Mouse (Mus musculus): Measurements from ENCODE around the gene Rbsn. TPM values are rescaled to one million over a fixed set of nuclear protein-coding genes. Genes with fewer than 3 reads are reported as not detected.
A peak's percentile ranks its signal among the peaks of the same experiment; 100 is the strongest.

Rbsn gene
- polyA plus RNA-seq, 1 experiment from 2014 or later = 23.8 TPM

GRCm38 (mm10) chr6:92235036-92235435 lies 20.3 kb upstream of the Rbsn start:
- Histone ChIP-seq H3K36me3 (ENCODE audit: control insufficient read depth, insufficient read depth, low read length) (no peaks in the 10 kb centered on the region), H3K9ac (ENCODE audit: low read length) (no peak overlapping the region), H3K4me2 (ENCODE audit: low read depth, low read length) (no peak overlapping the region), H3K4me1 (ENCODE audit: control insufficient read depth, insufficient read depth, low read length) (no peaks in the 10 kb centered on the region), H3K9me3 (replicated peaks; ENCODE audit: control insufficient read depth, low read length) (no peaks in the 10 kb centered on the region), H3K27ac (ENCODE audit: low read length) (no peak overlapping the region), H3K27me3 (ENCODE audit: control insufficient read depth, insufficient read depth, low read length) (no peaks in the 10 kb centered on the region), H3K4me3 (replicated peaks; ENCODE audit: low read length) (no peak overlapping the region)
- no peak for ATAC-seq (ENCODE audit: insufficient read depth, low FRiP score)
- 66% methylated on average over 12 of the region's 12 CpGs for WGBS

- no peak for ATAC-seq (ENCODE audit: insufficient read depth, low FRiP score)
- WGBS = 58% methylated on average over 4 of the region's 4 CpGs
- no peaks in the 10 kb centered on the region for H3K36me3 ChIP-seq (ENCODE audit: control insufficient read depth, insufficient read depth, low read length)
- H3K9me3 ChIP-seq (replicated peaks; ENCODE audit: control insufficient read depth, low read length) = no peaks in the 10 kb centered on the region
- H3K4me3 ChIP-seq (replicated peaks; ENCODE audit: low read length) = no peak overlapping the region
- H3K27me3 ChIP-seq (ENCODE audit: control insufficient read depth, insufficient read depth, low read length) = no peaks in the 10 kb centered on the region
- H3K9ac ChIP-seq (ENCODE audit: low read length) = no peak overlapping the region
- no peak overlapping the region for H3K4me2 ChIP-seq (ENCODE audit: low read depth, low read length)
- H3K4me1 ChIP-seq (ENCODE audit: control insufficient read depth, insufficient read depth, low read length) = no peaks in the 10 kb centered on the region
- H3K27ac ChIP-seq (ENCODE audit: low read length) = no peak overlapping the region
These were observed 17.0 kb upstream of the Rbsn start for GRCm38 (mm10) chr6:92231762-92232161.

DNA sequence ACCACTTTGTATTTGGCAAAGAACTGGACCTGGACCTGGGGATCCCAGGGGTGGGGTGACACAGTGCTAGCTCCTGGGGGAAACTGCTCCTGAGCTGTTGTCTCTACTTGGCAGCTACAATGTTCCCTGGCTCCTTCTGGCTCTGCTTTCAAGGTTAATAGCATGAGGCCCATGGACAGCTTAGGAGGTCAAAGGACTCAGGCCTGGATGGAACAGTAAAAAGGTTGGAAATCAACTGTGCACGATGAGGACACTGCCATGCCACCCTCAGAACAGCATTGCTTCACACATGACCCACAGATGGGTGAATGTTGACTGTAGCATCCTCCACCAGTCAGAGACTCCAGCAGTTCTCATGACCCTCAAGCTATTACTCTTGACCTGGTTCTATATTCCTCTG lies 16.6 kb upstream of the Rbsn start:
- Histone ChIP-seq H3K4me2 (ENCODE audit: low read depth, low read length) (no peak overlapping the region), H3K4me1 (ENCODE audit: control insufficient read depth, insufficient read depth, low read length) (no peaks in the 10 kb centered on the region), H3K9me3 (replicated peaks; ENCODE audit: control insufficient read depth, low read length) (no peaks in the 10 kb centered on the region), H3K9ac (ENCODE audit: low read length) (no peak overlapping the region), H3K36me3 (ENCODE audit: control insufficient read depth, insufficient read depth, low read length) (no peaks in the 10 kb centered on the region), H3K27ac (ENCODE audit: low read length) (no peak overlapping the region), H3K27me3 (ENCODE audit: control insufficient read depth, insufficient read depth, low read length) (no peaks in the 10 kb centered on the region), H3K4me3 (replicated peaks; ENCODE audit: low read length) (no peak overlapping the region)
- WGBS = 55% methylated on average over 1 of the region's 1 CpGs
- no peak for ATAC-seq (ENCODE audit: insufficient read depth, low FRiP score)

DNA sequence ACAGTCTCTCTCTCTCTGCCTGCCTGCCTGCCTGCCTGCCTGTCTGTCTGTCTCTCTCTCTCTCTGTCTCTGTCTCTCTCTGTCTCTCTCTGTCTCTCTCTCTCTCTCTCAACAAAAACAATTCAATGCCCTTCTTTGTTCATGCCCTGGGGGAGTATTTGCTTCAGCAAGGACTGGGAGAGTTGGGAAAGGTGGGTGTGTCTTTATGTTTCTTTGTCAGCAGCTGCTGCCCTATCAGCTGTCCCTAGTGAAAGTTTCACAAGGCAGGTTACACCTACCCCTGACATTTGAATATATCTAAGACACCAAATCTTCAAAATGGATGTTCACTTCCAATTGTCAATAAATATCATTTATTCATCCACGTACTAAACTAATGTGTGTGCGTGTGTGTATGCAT lies 14.9 kb upstream of the Rbsn start:
- H3K4me2 ChIP-seq (ENCODE audit: low read depth, low read length) = no peak overlapping the region
- 86% methylated on average over 2 of the region's 2 CpGs for WGBS
- no peak overlapping the region for H3K9ac ChIP-seq (ENCODE audit: low read length)
- H3K36me3 ChIP-seq (ENCODE audit: control insufficient read depth, insufficient read depth, low read length) = no peaks in the 10 kb centered on the region
- no peaks in the 10 kb centered on the region for H3K27me3 ChIP-seq (ENCODE audit: control insufficient read depth, insufficient read depth, low read length)
- no peaks in the 10 kb centered on the region for H3K4me1 ChIP-seq (ENCODE audit: control insufficient read depth, insufficient read depth, low read length)
- no peak overlapping the region for H3K27ac ChIP-seq (ENCODE audit: low read length)
- no peaks in the 10 kb centered on the region for H3K9me3 ChIP-seq (replicated peaks; ENCODE audit: control insufficient read depth, low read length)
- H3K4me3 ChIP-seq (replicated peaks; ENCODE audit: low read length) = no peak overlapping the region
- ATAC-seq (ENCODE audit: insufficient read depth, low FRiP score) = no peak

DNA sequence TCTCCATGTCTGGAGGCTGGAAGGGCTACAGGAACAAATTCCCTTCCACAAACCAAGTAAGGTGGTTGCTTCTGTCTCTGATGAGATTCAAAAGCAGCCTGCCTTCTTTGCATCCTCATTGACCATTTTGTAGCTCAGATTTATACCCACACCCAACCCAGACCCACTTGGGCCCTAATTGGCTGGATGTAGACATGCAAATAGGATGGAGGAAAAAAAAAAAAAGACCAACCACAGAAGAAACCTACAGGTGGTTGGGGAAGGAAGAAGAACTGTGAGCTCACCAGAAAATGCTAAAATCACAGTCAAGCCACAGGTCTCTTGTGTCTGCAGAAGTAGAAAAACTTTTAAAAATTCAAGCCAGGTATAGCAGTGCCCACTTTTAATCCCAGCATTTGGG lies 14.4 kb upstream of the Rbsn start:
- H3K9me3 ChIP-seq (replicated peaks; ENCODE audit: control insufficient read depth, low read length) = no peaks in the 10 kb centered on the region
- no peaks in the 10 kb centered on the region for H3K36me3 ChIP-seq (ENCODE audit: control insufficient read depth, insufficient read depth, low read length)
- no peak overlapping the region for H3K4me2 ChIP-seq (ENCODE audit: low read depth, low read length)
- H3K4me1 ChIP-seq (ENCODE audit: control insufficient read depth, insufficient read depth, low read length) = no peaks in the 10 kb centered on the region
- ATAC-seq (ENCODE audit: insufficient read depth, low FRiP score) = no peak
- H3K27ac ChIP-seq (ENCODE audit: low read length) = no peak overlapping the region
- H3K4me3 ChIP-seq (replicated peaks; ENCODE audit: low read length) = no peak overlapping the region
- no peak overlapping the region for H3K9ac ChIP-seq (ENCODE audit: low read length)
- H3K27me3 ChIP-seq (ENCODE audit: control insufficient read depth, insufficient read depth, low read length) = no peaks in the 10 kb centered on the region

DNA sequence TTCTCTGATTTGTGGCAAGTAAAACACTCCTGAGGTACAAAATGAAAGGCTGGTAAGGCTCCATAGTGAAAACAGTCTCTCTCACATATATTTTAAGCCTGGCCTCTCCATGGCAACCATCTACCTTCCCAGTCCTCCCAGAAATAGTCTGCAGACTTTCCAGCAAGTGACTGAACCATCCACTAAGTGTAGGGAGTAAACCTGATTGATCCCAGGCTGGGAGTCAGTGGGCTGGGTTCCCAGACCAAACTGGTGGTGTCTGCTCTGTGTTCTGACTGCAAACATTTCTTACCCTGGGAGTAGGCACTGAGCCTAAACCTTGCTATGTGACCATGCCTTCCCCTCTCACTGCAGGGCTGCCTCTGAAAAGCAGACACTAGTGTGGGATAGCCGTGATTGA lies 10.3 kb upstream of the Rbsn start:
- Histone ChIP-seq H3K27ac (ENCODE audit: low read length) (no peak overlapping the region), H3K4me2 (ENCODE audit: low read depth, low read length) (no peak overlapping the region), H3K9ac (ENCODE audit: low read length) (no peak overlapping the region), H3K4me1 (ENCODE audit: control insufficient read depth, insufficient read depth, low read length) (no peaks in the 10 kb centered on the region), H3K27me3 (ENCODE audit: control insufficient read depth, insufficient read depth, low read length) (no peaks in the 10 kb centered on the region), H3K9me3 (replicated peaks; ENCODE audit: control insufficient read depth, low read length) (no peaks in the 10 kb centered on the region), H3K36me3 (ENCODE audit: control insufficient read depth, insufficient read depth, low read length) (no peaks in the 10 kb centered on the region), H3K4me3 (replicated peaks; ENCODE audit: low read length) (no peak overlapping the region)
- WGBS = 60% methylated on average over 1 of the region's 1 CpGs
- ATAC-seq (ENCODE audit: insufficient read depth, low FRiP score) = no peak; the same call in 1 of the 2 replicates

GRCm38 (mm10) chr6:92222021-92222420 lies 7.3 kb upstream of the Rbsn start:
- Histone ChIP-seq H3K36me3 (ENCODE audit: control insufficient read depth, insufficient read depth, low read length) (no peaks in the 10 kb centered on the region), H3K27me3 (ENCODE audit: control insufficient read depth, insufficient read depth, low read length) (no peaks in the 10 kb centered on the region), H3K9ac (ENCODE audit: low read length) (no peak overlapping the region), H3K4me1 (ENCODE audit: control insufficient read depth, insufficient read depth, low read length) (no peaks in the 10 kb centered on the region), H3K9me3 (replicated peaks; ENCODE audit: control insufficient read depth, low read length) (no peaks in the 10 kb centered on the region), H3K27ac (ENCODE audit: low read length) (no peak overlapping the region), H3K4me3 (replicated peaks; ENCODE audit: low read length) (no peak overlapping the region), H3K4me2 (ENCODE audit: low read depth, low read length) (no peak overlapping the region)
- no peak for ATAC-seq (ENCODE audit: insufficient read depth, low FRiP score)
- WGBS = 71% methylated on average over 3 of the region's 3 CpGs

DNA sequence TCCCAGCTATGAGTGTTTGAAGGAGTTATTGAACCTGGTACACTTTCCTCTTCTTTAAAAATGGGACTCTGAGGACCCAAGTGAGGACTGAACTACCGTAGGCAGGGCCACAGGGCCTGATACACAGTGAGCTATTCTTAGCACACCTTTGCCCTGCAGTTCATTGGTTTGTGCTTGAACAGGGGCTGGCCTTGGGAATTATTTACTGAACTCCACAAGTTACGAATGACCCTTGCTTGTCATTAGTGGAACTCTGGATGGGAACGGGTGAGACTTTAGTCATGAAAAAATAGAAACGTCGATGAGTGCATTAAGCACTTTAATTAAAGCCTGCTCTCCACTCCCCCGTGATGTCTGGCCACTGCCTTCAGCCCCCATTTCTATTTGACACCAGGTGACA lies 6.9 kb upstream of the Rbsn start:
- Histone ChIP-seq H3K9ac (ENCODE audit: low read length) (no peak overlapping the region), H3K4me2 (ENCODE audit: low read depth, low read length) (no peak overlapping the region), H3K4me3 (replicated peaks; ENCODE audit: low read length) (no peak overlapping the region), H3K9me3 (replicated peaks; ENCODE audit: control insufficient read depth, low read length) (no peaks in the 10 kb centered on the region), H3K27ac (ENCODE audit: low read length) (no peak overlapping the region), H3K36me3 (ENCODE audit: control insufficient read depth, insufficient read depth, low read length) (no peaks in the 10 kb centered on the region), H3K27me3 (ENCODE audit: control insufficient read depth, insufficient read depth, low read length) (no peaks in the 10 kb centered on the region), H3K4me1 (ENCODE audit: control insufficient read depth, insufficient read depth, low read length) (no peaks in the 10 kb centered on the region)
- 72% methylated on average over 6 of the region's 6 CpGs for WGBS
- ATAC-seq (ENCODE audit: insufficient read depth, low FRiP score) = no peak

DNA sequence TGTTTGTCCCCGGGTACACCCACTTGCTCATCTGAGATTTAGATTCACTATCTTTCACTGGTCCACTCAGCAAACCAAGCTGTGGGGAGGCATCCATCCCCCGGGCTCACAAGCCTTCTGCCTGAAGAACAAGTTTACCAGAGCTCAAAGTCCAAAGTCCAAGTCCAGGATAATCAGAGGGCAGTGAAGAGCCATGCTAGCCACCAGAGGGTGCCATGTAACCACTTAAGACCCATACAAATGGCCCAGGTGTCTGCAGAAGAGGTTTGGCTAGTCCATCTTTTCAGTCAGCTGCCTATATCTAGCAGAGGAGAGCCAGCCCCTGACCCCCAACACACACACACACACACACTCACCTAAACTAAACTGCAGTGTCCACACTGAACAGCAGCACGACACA lies 4.7 kb upstream of the Rbsn start:
- ATAC-seq (ENCODE audit: insufficient read depth, low FRiP score) = peak; percentile 42; the same call in 1 of the 2 replicates
- WGBS = 32% methylated on average over 3 of the region's 3 CpGs
- Histone ChIP-seq H3K36me3 (ENCODE audit: control insufficient read depth, insufficient read depth, low read length) (no peaks in the 10 kb centered on the region), H3K27ac (ENCODE audit: low read length) (no peak overlapping the region), H3K9ac (ENCODE audit: low read length) (no peak overlapping the region), H3K4me2 (ENCODE audit: low read depth, low read length) (no peak overlapping the region), H3K27me3 (ENCODE audit: control insufficient read depth, insufficient read depth, low read length) (no peaks in the 10 kb centered on the region), H3K4me1 (ENCODE audit: control insufficient read depth, insufficient read depth, low read length) (no peaks in the 10 kb centered on the region), H3K9me3 (replicated peaks; ENCODE audit: control insufficient read depth, low read length) (no peaks in the 10 kb centered on the region), H3K4me3 (replicated peaks; ENCODE audit: low read length) (no peak overlapping the region)

All from stomach, embryonic 16.5 days (tissue).